Mouse (Mus musculus) limb, embryonic 14.5 days (tissue): Measurements from ENCODE around the gene Rtraf. TPM values are rescaled to one million over a fixed set of nuclear protein-coding genes. Genes with fewer than 3 reads are reported as not detected.
A peak's percentile ranks its signal among the peaks of the same experiment; 100 is the strongest.

Experiments used
- ATAC-seq: fragments of 200-750 bp; cut with Nextera tagmentation; 2 replicates; pipeline ENCODE4 v1.8.0; 2017; ENCODE audit warnings: low read depth, moderate number of reproducible peaks, moderate TSS enrichment; ENCODE audit not compliant: low FRiP score
- DNase-seq: peaks from one replicate; pipeline ENCODE4 v3.0.0-alpha.2; 2015; ENCODE audit warnings: low spot score
- H3K27ac ChIP-seq: fragments of 300-500 bp; sonication (generic); replicated peaks from 2 replicates; pipeline ENCODE4 v1.5.1; 2014; ENCODE audit warnings: low read depth, mild to moderate bottlenecking, low read length, moderate library complexity, mixed read lengths
- H3K27me3 ChIP-seq: fragments of 300-500 bp; sonication (generic); 2 replicates; pipeline ENCODE4 v1.6.1; 2014; ENCODE audit warnings: low read length, mixed read lengths; ENCODE audit not compliant: control insufficient read depth, insufficient read depth
- H3K36me3 ChIP-seq: fragments of 300-500 bp; sonication (generic); 2 replicates; pipeline ENCODE4 v1.6.1; 2014; ENCODE audit warnings: mild to moderate bottlenecking, low read length, moderate library complexity, mixed read lengths; ENCODE audit not compliant: control insufficient read depth, insufficient read depth
- H3K4me1 ChIP-seq: fragments of 300-500 bp; sonication (generic); 2 replicates; pipeline ENCODE4 v1.6.1; 2014; ENCODE audit warnings: antibody characterized with exemption, low read length, mixed read lengths; ENCODE audit not compliant: control insufficient read depth, insufficient read depth
- H3K4me2 ChIP-seq: fragments of 300-500 bp; sonication (generic); replicated peaks from 2 replicates; pipeline ENCODE4 v1.6.1; 2014; ENCODE audit warnings: low read depth, mild to moderate bottlenecking, low read length, moderate library complexity; ENCODE audit not compliant: severe bottlenecking
- H3K4me3 ChIP-seq: fragments of 300-500 bp; sonication (generic); replicated peaks from 2 replicates; pipeline ENCODE4 v1.5.1; 2014; ENCODE audit warnings: low read length
- H3K9ac ChIP-seq: fragments of 300-500 bp; sonication (generic); 2 replicates; pipeline ENCODE4 v1.6.1; 2014; ENCODE audit warnings: mild to moderate bottlenecking, low read depth, low read length, moderate library complexity; ENCODE audit not compliant: severe bottlenecking
- H3K9me3 ChIP-seq: fragments of 300-500 bp; sonication (generic); 2 replicates; pipeline ENCODE4 v1.6.1; 2016; ENCODE audit warnings: low read length; ENCODE audit not compliant: control insufficient read depth
- POLR2A ChIP-seq: fragments of 200-500 bp; IDR thresholded peaks from 2 replicates; pipeline ENCODE4 v1.8.0; 2012; ENCODE audit warnings: inconsistent platforms, mild to moderate bottlenecking, moderate library complexity, borderline replicate concordance; ENCODE audit not compliant: insufficient read depth, insufficient read length; ENCODE audit errors: extremely low read depth
- WGBS: fragments of 180-500 bp; shearing (Covaris S2); extraction: QIAGEN DNeasy Blood & Tissue Kit; methylation state at CpG from one replicate; pipeline ENCODE4 v1.1.7; 2014; 5-methylcytosine and 5-hydroxymethylcytosine counted together
- polyA plus RNA-seq, 2 experiments: library from polyadenylated mRNA; depleted of rRNA in 1 of 2; stranded (reverse) in 1 of 2; unstranded in 1 of 2; fragments of >200 nt; fragmentation: Nextera tagmentation in 1 of 2; extraction: Ambion mirVana in 1 of 2; gene quantifications; 2 replicates each; pipeline versions ENCODE4 v1.2.1 to v1.2.3; 2012 to 2014

The Rtraf gene
- polyA plus RNA-seq, 2 experiments: 131 to 254 TPM

GRCm38 (mm10) chr14:19807339-19807738 is 16.3 kb downstream of the Rtraf start:
- no peak overlapping the region for H3K27ac ChIP-seq
- 63% methylated on average over 3 of the region's 3 CpGs for WGBS
- H3K4me2 ChIP-seq: no peak overlapping the region
- no peak overlapping the region for H3K4me3 ChIP-seq
- H3K4me1 ChIP-seq: no peaks in the 10 kb centered on the region
- DNase-seq: no peak
- TF ChIP-seq POLR2A: no peak
- peaks cover 48% of the 10 kb centered on the region for H3K36me3 ChIP-seq
- no peaks in the 10 kb centered on the region for H3K27me3 ChIP-seq
- no peaks in the 10 kb centered on the region for H3K9me3 ChIP-seq
- ATAC-seq: no peak
- no peak overlapping the region for H3K9ac ChIP-seq

GRCm38 (mm10) chr14:19803623-19804022 is 20.0 kb downstream of the Rtraf start:
- Histone ChIP-seq H3K4me2 (no peak overlapping the region), H3K36me3 (peaks cover 44% of the 10 kb centered on the region), H3K9me3 (no peaks in the 10 kb centered on the region), H3K27me3 (no peaks in the 10 kb centered on the region), H3K27ac (0 out of 2 replicates have a peak overlapping the region, but pooled peaks have one; percentile 38), H3K9ac (no peak overlapping the region), H3K4me1 (no peaks in the 10 kb centered on the region), H3K4me3 (no peak overlapping the region)
- whole genome bisulfite sequencing: 67% methylated on average over 10 of the region's 10 CpGs
- no peak for TF ChIP-seq POLR2A
- DNase-seq: no peak
- ATAC-seq: no peak

GRCm38 (mm10) chr14:19803222-19803621 is 20.4 kb downstream of the Rtraf start:
- DNase-seq: no peak
- no peak for TF ChIP-seq POLR2A
- H3K27me3 ChIP-seq: no peaks in the 10 kb centered on the region
- no peak overlapping the region for H3K4me3 ChIP-seq
- no peaks in the 10 kb centered on the region for H3K4me1 ChIP-seq
- no peak overlapping the region for H3K27ac ChIP-seq
- ATAC-seq: no peak
- WGBS: 65% methylated on average over 4 of the region's 4 CpGs
- H3K4me2 ChIP-seq: no peak overlapping the region
- H3K9ac ChIP-seq: no peak overlapping the region
- H3K9me3 ChIP-seq: no peaks in the 10 kb centered on the region
- peaks cover 48% of the 10 kb centered on the region for H3K36me3 ChIP-seq

GRCm38 (mm10) chr14:19801474-19802215 is 22.0 kb downstream of the Rtraf start:
- no peak for DNase-seq
- H3K4me2 ChIP-seq: no peak overlapping the region
- WGBS: 93% methylated on average over 8 of the region's 8 CpGs
- H3K9ac ChIP-seq: no peak overlapping the region
- no peak overlapping the region for H3K4me3 ChIP-seq
- no peak overlapping the region for H3K27ac ChIP-seq
- no peaks in the 10 kb centered on the region for H3K9me3 ChIP-seq
- peaks cover 59% of the 10 kb centered on the region for H3K36me3 ChIP-seq
- no peak for ATAC-seq
- H3K4me1 ChIP-seq: no peaks in the 10 kb centered on the region
- no peak for TF ChIP-seq POLR2A
- no peaks in the 10 kb centered on the region for H3K27me3 ChIP-seq

- no peak overlapping the region for H3K27ac ChIP-seq
- peaks cover 52% of the 10 kb centered on the region for H3K36me3 ChIP-seq
- ATAC-seq: no peak
- no peak overlapping the region for H3K9ac ChIP-seq
- no peak overlapping the region for H3K4me3 ChIP-seq
- H3K9me3 ChIP-seq: no peaks in the 10 kb centered on the region
- no peak for TF ChIP-seq POLR2A
- H3K27me3 ChIP-seq: no peaks in the 10 kb centered on the region
- no peaks in the 10 kb centered on the region for H3K4me1 ChIP-seq
- no peak overlapping the region for H3K4me2 ChIP-seq
- DNase-seq: no peak
- 52% methylated on average over 2 of the region's 2 CpGs for WGBS
Measured at GRCm38 (mm10) chr14:19800485-19800884, 23.1 kb downstream of the Rtraf start.
